Mouse (Mus musculus): ENCODE measurements around the gene Elf1. TPM values are rescaled to one million over a fixed set of nuclear protein-coding genes. Genes with fewer than 3 reads are reported as not detected.

Elf1 gene
- total and polyA plus RNA-seq, 3 experiments = 4.7 to 141 (median 79.0) TPM

DNA sequence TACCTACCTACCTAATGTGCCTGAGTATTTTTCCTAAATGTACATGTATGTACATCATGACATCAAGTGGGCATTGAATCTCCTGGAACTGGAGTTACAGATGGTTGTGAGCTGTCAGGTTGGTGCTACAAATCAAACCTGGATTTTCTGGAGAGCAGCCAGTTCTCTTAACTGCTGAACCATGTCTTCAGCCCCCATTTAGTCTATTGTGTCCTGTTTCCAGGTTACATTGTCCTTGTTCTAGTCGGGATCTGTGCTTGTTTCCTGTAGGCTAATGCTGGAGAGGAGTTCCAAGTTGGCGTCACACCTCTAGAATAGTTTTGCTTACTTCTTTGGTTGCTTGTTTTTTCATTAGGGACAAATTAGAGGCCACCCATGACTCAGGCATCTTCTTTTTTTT, 124.9 kb downstream of the Elf1 start:
- DNase-seq (ENCODE audit: low spot score) (no peak), ATAC-seq (ENCODE audit: extremely low read depth, insufficient number of reproducible peaks, low FRiP score, poor library complexity, severe bottlenecking) (no peak)
- no peaks in the 10 kb centered on the region for H3K9me3 ChIP-seq (replicated peaks)
- TF ChIP-seq POLR2AphosphoS5 (IDR thresholded peaks at IDR 0.05; ENCODE audit: insufficient replicate concordance, low read depth, low read length) (no peak), CTCF (IDR thresholded peaks at IDR 0.05; ENCODE audit: low read depth, low read length) (no peak), GATA2 (IDR thresholded peaks at IDR 0.05; ENCODE audit: borderline replicate concordance, low read depth, low read length) (no peak), TAL1 (conservative IDR thresholded peaks at IDR 0.05; ENCODE audit: low read depth, low read length) (no peak), GATA1 (IDR thresholded peaks at IDR 0.05; ENCODE audit: borderline replicate concordance, low read length) (no peak)
- peaks cover 90% of the 10 kb centered on the region for H3K36me3 ChIP-seq (replicated peaks)
- H3K4me1 ChIP-seq (ENCODE audit: insufficient read depth, low read depth, low read length) = no peaks in the 10 kb centered on the region
- H3K4me3 ChIP-seq (ENCODE audit: low read depth, low read length) = no peak overlapping the region
- no peaks in the 10 kb centered on the region for H3K27me3 ChIP-seq (ENCODE audit: insufficient read depth, low read length)

DNA sequence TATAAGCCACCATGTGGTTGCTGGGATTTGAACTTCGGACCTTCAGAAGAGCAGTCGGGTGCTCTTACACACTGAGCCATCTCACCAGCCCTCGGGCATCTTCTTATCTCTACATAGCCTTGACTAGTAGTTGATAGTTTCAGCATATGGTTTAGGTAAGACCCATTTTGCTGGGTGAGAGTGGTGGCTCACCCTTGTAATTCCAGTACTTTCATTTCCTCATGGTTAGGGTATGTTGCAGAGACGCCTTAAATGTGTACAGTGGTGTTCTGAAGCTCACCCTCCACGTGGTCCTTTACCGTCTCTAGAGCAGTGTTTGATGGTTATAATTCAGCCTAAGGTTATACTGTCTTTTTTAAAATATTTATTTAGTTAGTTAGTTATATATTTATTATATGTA, 125.4 kb downstream of the Elf1 start:
- H3K36me3 ChIP-seq (replicated peaks) = peaks cover 90% of the 10 kb centered on the region
- H3K4me1 ChIP-seq (ENCODE audit: insufficient read depth, low read depth, low read length) = no peaks in the 10 kb centered on the region
- no peak for DNase-seq (ENCODE audit: low spot score)
- H3K27me3 ChIP-seq (ENCODE audit: insufficient read depth, low read length) = no peaks in the 10 kb centered on the region
- ATAC-seq (ENCODE audit: extremely low read depth, insufficient number of reproducible peaks, low FRiP score, poor library complexity, severe bottlenecking) = no peak
- no peaks in the 10 kb centered on the region for H3K9me3 ChIP-seq (replicated peaks)
- no peak overlapping the region for H3K4me3 ChIP-seq (ENCODE audit: low read depth, low read length)
- no peak for TF ChIP-seq GATA2 (IDR thresholded peaks at IDR 0.05; ENCODE audit: borderline replicate concordance, low read depth, low read length)
- no peak for TF ChIP-seq POLR2AphosphoS5 (IDR thresholded peaks at IDR 0.05; ENCODE audit: insufficient replicate concordance, low read depth, low read length)
- no peak for TF ChIP-seq TAL1 (conservative IDR thresholded peaks at IDR 0.05; ENCODE audit: low read depth, low read length)
- no peak for TF ChIP-seq CTCF (IDR thresholded peaks at IDR 0.05; ENCODE audit: low read depth, low read length)
- no peak for TF ChIP-seq GATA1 (IDR thresholded peaks at IDR 0.05; ENCODE audit: borderline replicate concordance, low read length)

DNA sequence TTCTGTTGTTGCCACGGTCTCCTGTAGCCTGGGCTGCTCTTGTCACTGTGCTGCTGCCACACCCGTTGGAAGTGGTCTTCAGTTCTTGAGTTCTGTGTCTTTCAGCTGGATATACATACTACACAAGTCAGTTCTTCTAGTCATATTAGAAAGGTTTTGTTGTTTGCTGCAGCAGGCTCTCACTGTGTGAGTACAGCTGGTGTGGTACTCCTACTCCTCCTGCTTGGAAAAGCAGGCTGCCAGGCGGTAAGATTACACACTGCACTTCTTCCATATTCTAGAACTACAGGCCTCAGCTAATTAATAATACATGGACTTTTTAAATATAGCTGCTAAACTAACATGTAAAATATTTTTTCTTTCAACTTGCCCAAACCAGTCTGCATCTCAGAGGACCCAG, 125.9 kb downstream of the Elf1 start:
- Histone ChIP-seq H3K9me3 (replicated peaks) (no peaks in the 10 kb centered on the region), H3K4me1 (ENCODE audit: insufficient read depth, low read depth, low read length) (no peaks in the 10 kb centered on the region), H3K36me3 (replicated peaks) (peaks cover 89% of the 10 kb centered on the region), H3K4me3 (ENCODE audit: low read depth, low read length) (no peak overlapping the region), H3K27me3 (ENCODE audit: insufficient read depth, low read length) (no peaks in the 10 kb centered on the region)
- TF ChIP-seq TAL1 (conservative IDR thresholded peaks at IDR 0.05; ENCODE audit: low read depth, low read length) (no peak), CTCF (IDR thresholded peaks at IDR 0.05; ENCODE audit: low read depth, low read length) (no peak), GATA2 (IDR thresholded peaks at IDR 0.05; ENCODE audit: borderline replicate concordance, low read depth, low read length) (no peak), POLR2AphosphoS5 (IDR thresholded peaks at IDR 0.05; ENCODE audit: insufficient replicate concordance, low read depth, low read length) (no peak), GATA1 (IDR thresholded peaks at IDR 0.05; ENCODE audit: borderline replicate concordance, low read length) (no peak)
- no peak for DNase-seq (ENCODE audit: low spot score)
- ATAC-seq (ENCODE audit: extremely low read depth, insufficient number of reproducible peaks, low FRiP score, poor library complexity, severe bottlenecking) = no peak

DNA sequence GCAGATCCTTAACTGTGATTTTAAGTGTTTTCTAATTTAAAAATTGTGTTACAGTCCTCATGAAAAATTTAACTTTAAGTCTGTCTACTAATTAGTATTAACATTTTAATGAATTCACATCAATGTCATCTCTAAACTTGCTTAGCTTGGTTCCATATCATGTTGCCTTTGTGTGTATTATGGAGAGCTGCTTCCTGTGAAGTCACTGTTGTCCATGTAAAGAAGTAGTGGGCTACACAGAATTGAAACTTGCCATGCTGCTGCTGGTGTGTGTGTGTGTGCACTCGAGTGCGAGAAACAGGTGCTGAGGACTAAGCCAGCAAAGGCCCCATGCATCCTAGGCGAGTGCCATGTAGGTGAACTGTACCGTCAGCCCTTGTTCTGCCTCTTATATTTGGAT, 126.4 kb downstream of the Elf1 start:
- ATAC-seq (ENCODE audit: extremely low read depth, insufficient number of reproducible peaks, low FRiP score, poor library complexity, severe bottlenecking) (no peak), DNase-seq (ENCODE audit: low spot score) (no peak)
- H3K4me1 ChIP-seq (ENCODE audit: insufficient read depth, low read depth, low read length) = no peaks in the 10 kb centered on the region
- H3K9me3 ChIP-seq (replicated peaks) = no peaks in the 10 kb centered on the region
- no peak for TF ChIP-seq GATA1 (IDR thresholded peaks at IDR 0.05; ENCODE audit: borderline replicate concordance, low read length)
- H3K27me3 ChIP-seq (ENCODE audit: insufficient read depth, low read length) = no peaks in the 10 kb centered on the region
- no peak overlapping the region for H3K4me3 ChIP-seq (ENCODE audit: low read depth, low read length)
- H3K36me3 ChIP-seq (replicated peaks) = peaks cover 90% of the 10 kb centered on the region

DNA sequence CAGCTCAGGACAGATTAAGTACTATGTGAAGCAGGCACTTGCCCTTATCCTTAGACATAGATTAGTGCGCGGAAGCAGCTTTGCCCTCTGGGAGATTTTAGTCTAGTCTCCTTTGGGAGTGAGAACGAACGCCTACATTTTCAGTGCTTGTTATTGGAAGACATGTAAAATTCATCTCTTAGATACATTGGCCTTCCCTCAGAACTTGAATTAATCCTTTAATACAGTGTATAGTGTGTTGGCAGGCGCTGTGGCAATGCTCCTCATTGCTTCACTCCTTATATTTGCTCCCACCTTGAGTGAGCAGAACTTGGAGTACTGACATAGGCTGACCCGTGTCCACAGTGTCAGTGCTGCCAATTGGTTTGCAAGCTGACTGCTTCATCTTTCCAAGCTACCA, 127.3 kb downstream of the Elf1 start:
- Histone ChIP-seq H3K36me3 (replicated peaks) (peaks cover 91% of the 10 kb centered on the region), H3K9me3 (replicated peaks) (no peaks in the 10 kb centered on the region), H3K4me1 (ENCODE audit: insufficient read depth, low read depth, low read length) (no peaks in the 10 kb centered on the region), H3K27me3 (ENCODE audit: insufficient read depth, low read length) (no peaks in the 10 kb centered on the region), H3K4me3 (ENCODE audit: low read depth, low read length) (no peak overlapping the region)
- DNase-seq (ENCODE audit: low spot score) = no peak
- TF ChIP-seq GATA1 (IDR thresholded peaks at IDR 0.05; ENCODE audit: borderline replicate concordance, low read length) = no peak
- no peak for TF ChIP-seq CTCF (IDR thresholded peaks at IDR 0.05; ENCODE audit: low read depth, low read length)
- no peak for TF ChIP-seq POLR2AphosphoS5 (IDR thresholded peaks at IDR 0.05; ENCODE audit: insufficient replicate concordance, low read depth, low read length)
- TF ChIP-seq TAL1 (conservative IDR thresholded peaks at IDR 0.05; ENCODE audit: low read depth, low read length) = no peak
- TF ChIP-seq GATA2 (IDR thresholded peaks at IDR 0.05; ENCODE audit: borderline replicate concordance, low read depth, low read length) = no peak
- no peak for ATAC-seq (ENCODE audit: extremely low read depth, insufficient number of reproducible peaks, low FRiP score, poor library complexity, severe bottlenecking)

DNA sequence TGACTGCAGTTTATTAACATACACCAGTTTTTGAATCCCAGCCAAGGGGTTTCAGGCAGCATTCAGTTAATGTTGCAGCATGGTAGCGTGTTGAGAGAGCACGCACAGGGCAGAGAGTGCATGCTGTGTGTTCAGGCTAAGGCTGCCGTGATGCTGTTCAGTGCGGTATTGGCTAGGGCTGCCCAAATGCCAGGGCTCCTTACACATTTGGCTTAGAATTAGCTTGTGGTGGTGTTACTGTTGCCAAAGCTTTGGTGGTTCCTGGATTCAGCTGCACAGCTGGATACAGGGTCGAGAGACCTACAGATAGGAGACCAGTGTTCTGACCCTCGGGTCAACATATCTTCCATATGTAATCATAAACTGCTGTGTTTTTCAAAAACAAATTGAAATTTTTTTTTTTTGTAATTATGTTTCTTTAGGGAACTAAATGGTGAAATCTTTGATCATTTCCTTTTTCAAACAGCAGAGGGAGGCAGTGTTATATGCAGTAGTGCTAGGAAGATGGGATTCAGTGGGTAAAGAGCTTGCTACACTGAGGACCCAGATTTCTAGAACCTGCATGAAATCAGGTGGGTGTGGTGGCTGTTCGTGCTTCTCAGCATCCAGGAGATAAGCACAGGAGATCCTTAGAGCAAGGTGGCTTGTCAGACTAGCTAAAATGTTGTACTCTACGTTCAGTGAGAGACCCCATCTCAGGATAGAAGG, 136.3 kb downstream of the Elf1 start:
- Histone ChIP-seq H3K4me1 (ENCODE audit: insufficient read depth, low read depth, low read length) (peaks cover 23% of the 10 kb centered on the region), H3K4me3 (ENCODE audit: low read depth, low read length) (no peak overlapping the region), H3K9me3 (replicated peaks) (no peaks in the 10 kb centered on the region), H3K27me3 (ENCODE audit: insufficient read depth, low read length) (no peaks in the 10 kb centered on the region), H3K36me3 (replicated peaks) (peaks cover 72% of the 10 kb centered on the region)
- no peak for TF ChIP-seq POLR2AphosphoS5 (IDR thresholded peaks at IDR 0.05; ENCODE audit: insufficient replicate concordance, low read depth, low read length)
- no peak for TF ChIP-seq GATA2 (IDR thresholded peaks at IDR 0.05; ENCODE audit: borderline replicate concordance, low read depth, low read length)
- no peak for TF ChIP-seq TAL1 (conservative IDR thresholded peaks at IDR 0.05; ENCODE audit: low read depth, low read length)
- TF ChIP-seq CTCF (IDR thresholded peaks at IDR 0.05; ENCODE audit: low read depth, low read length) = no peak
- TF ChIP-seq GATA1 (IDR thresholded peaks at IDR 0.05; ENCODE audit: borderline replicate concordance, low read length) = no peak
- ATAC-seq (ENCODE audit: extremely low read depth, insufficient number of reproducible peaks, low FRiP score, poor library complexity, severe bottlenecking) = no peak
- DNase-seq (ENCODE audit: low spot score) = no peak
